Mouse (Mus musculus): ENCODE measurements around the gene Hs6st3. TPM values are rescaled to one million over a fixed set of nuclear protein-coding genes. Genes with fewer than 3 reads are reported as not detected.

Gene Hs6st3
- polyA plus RNA-seq, 1 experiment = 0.44 TPM

GRCm38 (mm10) chr14:119477836-119478235, 339.7 kb downstream of the Hs6st3 start:
- H3K27me3 ChIP-seq (ENCODE audit: control insufficient read depth, insufficient read depth, low read length) = no peaks in the 10 kb centered on the region
- H3K27ac ChIP-seq (ENCODE audit: control insufficient read depth, insufficient read depth, low read depth, low read length) = no peak overlapping the region
- H3K4me3 ChIP-seq (ENCODE audit: control insufficient read depth, low read depth, low read length) = no peak overlapping the region
- TF ChIP-seq CTCF (IDR thresholded peaks at IDR 0.05; ENCODE audit: control insufficient read depth, insufficient read depth, insufficient replicate concordance, low read depth, low read length) = no peak
- no peak for TF ChIP-seq POLR2A (IDR thresholded peaks at IDR 0.05; ENCODE audit: control insufficient read depth, low read depth, low read length)
- no peaks in the 10 kb centered on the region for H3K4me1 ChIP-seq (ENCODE audit: control insufficient read depth, insufficient read depth, low read length)
- H3K36me3 ChIP-seq (ENCODE audit: control insufficient read depth, insufficient read depth, low read length) = no peaks in the 10 kb centered on the region

GRCm38 (mm10) chr14:119488978-119489703, 351.0 kb downstream of the Hs6st3 start:
- Histone ChIP-seq H3K4me1 (ENCODE audit: control insufficient read depth, insufficient read depth, low read length) (no peaks in the 10 kb centered on the region), H3K36me3 (ENCODE audit: control insufficient read depth, insufficient read depth, low read length) (no peaks in the 10 kb centered on the region), H3K27me3 (ENCODE audit: control insufficient read depth, insufficient read depth, low read length) (no peaks in the 10 kb centered on the region), H3K4me3 (ENCODE audit: control insufficient read depth, low read depth, low read length) (no peak overlapping the region), H3K27ac (ENCODE audit: control insufficient read depth, insufficient read depth, low read depth, low read length) (no peak overlapping the region)
- TF ChIP-seq CTCF (IDR thresholded peaks at IDR 0.05; ENCODE audit: control insufficient read depth, insufficient read depth, insufficient replicate concordance, low read depth, low read length) (no peak), POLR2A (IDR thresholded peaks at IDR 0.05; ENCODE audit: control insufficient read depth, low read depth, low read length) (no peak)

- Histone ChIP-seq H3K4me3 (ENCODE audit: control insufficient read depth, low read depth, low read length) (no peak overlapping the region), H3K27me3 (ENCODE audit: control insufficient read depth, insufficient read depth, low read length) (no peaks in the 10 kb centered on the region), H3K36me3 (ENCODE audit: control insufficient read depth, insufficient read depth, low read length) (no peaks in the 10 kb centered on the region), H3K4me1 (ENCODE audit: control insufficient read depth, insufficient read depth, low read length) (no peaks in the 10 kb centered on the region), H3K27ac (ENCODE audit: control insufficient read depth, insufficient read depth, low read depth, low read length) (no peak overlapping the region)
- no peak for TF ChIP-seq POLR2A (IDR thresholded peaks at IDR 0.05; ENCODE audit: control insufficient read depth, low read depth, low read length)
- TF ChIP-seq CTCF (IDR thresholded peaks at IDR 0.05; ENCODE audit: control insufficient read depth, insufficient read depth, insufficient replicate concordance, low read depth, low read length) = no peak
These were observed 382.5 kb downstream of the Hs6st3 start for GRCm38 (mm10) chr14:119520632-119521031.

- no peaks in the 10 kb centered on the region for H3K4me1 ChIP-seq (ENCODE audit: control insufficient read depth, insufficient read depth, low read length)
- no peak overlapping the region for H3K27ac ChIP-seq (ENCODE audit: control insufficient read depth, insufficient read depth, low read depth, low read length)
- H3K4me3 ChIP-seq (ENCODE audit: control insufficient read depth, low read depth, low read length) = no peak overlapping the region
These were observed 382.9 kb downstream of the Hs6st3 start for GRCm38 (mm10) chr14:119521056-119521455.

GRCm38 (mm10) chr14:119532889-119533546, 394.9 kb downstream of the Hs6st3 start:
- no peak for TF ChIP-seq CTCF (IDR thresholded peaks at IDR 0.05; ENCODE audit: control insufficient read depth, insufficient read depth, insufficient replicate concordance, low read depth, low read length)
- TF ChIP-seq POLR2A (IDR thresholded peaks at IDR 0.05; ENCODE audit: control insufficient read depth, low read depth, low read length) = no peak
- peaks cover 3% of the 10 kb centered on the region for H3K4me1 ChIP-seq (ENCODE audit: control insufficient read depth, insufficient read depth, low read length)
- no peaks in the 10 kb centered on the region for H3K36me3 ChIP-seq (ENCODE audit: control insufficient read depth, insufficient read depth, low read length)
- no peak overlapping the region; the same call in 1 of the 2 replicates for H3K4me3 ChIP-seq (ENCODE audit: control insufficient read depth, low read depth, low read length)
- no peaks in the 10 kb centered on the region for H3K27me3 ChIP-seq (ENCODE audit: control insufficient read depth, insufficient read depth, low read length)
- H3K27ac ChIP-seq (ENCODE audit: control insufficient read depth, insufficient read depth, low read depth, low read length) = no peak overlapping the region

More at GRCm38 (mm10) chr14:119521056-119521455, 382.9 kb downstream of the Hs6st3 start:
- TF ChIP-seq CTCF (IDR thresholded peaks at IDR 0.05; ENCODE audit: control insufficient read depth, insufficient read depth, insufficient replicate concordance, low read depth, low read length) (no peak), POLR2A (IDR thresholded peaks at IDR 0.05; ENCODE audit: control insufficient read depth, low read depth, low read length) (no peak)
- H3K27me3 ChIP-seq (ENCODE audit: control insufficient read depth, insufficient read depth, low read length) = no peaks in the 10 kb centered on the region
- no peaks in the 10 kb centered on the region for H3K36me3 ChIP-seq (ENCODE audit: control insufficient read depth, insufficient read depth, low read length)

GRCm38 (mm10) chr14:119540505-119540904, 402.4 kb downstream of the Hs6st3 start:
- Histone ChIP-seq H3K36me3 (ENCODE audit: control insufficient read depth, insufficient read depth, low read length) (no peaks in the 10 kb centered on the region), H3K4me1 (ENCODE audit: control insufficient read depth, insufficient read depth, low read length) (no peaks in the 10 kb centered on the region), H3K4me3 (ENCODE audit: control insufficient read depth, low read depth, low read length) (no peak overlapping the region), H3K27ac (ENCODE audit: control insufficient read depth, insufficient read depth, low read depth, low read length) (no peak overlapping the region), H3K27me3 (ENCODE audit: control insufficient read depth, insufficient read depth, low read length) (no peaks in the 10 kb centered on the region)
- TF ChIP-seq CTCF (IDR thresholded peaks at IDR 0.05; ENCODE audit: control insufficient read depth, insufficient read depth, insufficient replicate concordance, low read depth, low read length) (no peak), POLR2A (IDR thresholded peaks at IDR 0.05; ENCODE audit: control insufficient read depth, low read depth, low read length) (no peak)

- Histone ChIP-seq H3K36me3 (ENCODE audit: control insufficient read depth, insufficient read depth, low read length) (no peaks in the 10 kb centered on the region), H3K27me3 (ENCODE audit: control insufficient read depth, insufficient read depth, low read length) (no peaks in the 10 kb centered on the region), H3K27ac (ENCODE audit: control insufficient read depth, insufficient read depth, low read depth, low read length) (no peak overlapping the region), H3K4me3 (ENCODE audit: control insufficient read depth, low read depth, low read length) (no peak overlapping the region), H3K4me1 (ENCODE audit: control insufficient read depth, insufficient read depth, low read length) (no peaks in the 10 kb centered on the region)
- TF ChIP-seq CTCF (IDR thresholded peaks at IDR 0.05; ENCODE audit: control insufficient read depth, insufficient read depth, insufficient replicate concordance, low read depth, low read length) (no peak), POLR2A (IDR thresholded peaks at IDR 0.05; ENCODE audit: control insufficient read depth, low read depth, low read length) (no peak)
These were observed 406.5 kb downstream of the Hs6st3 start for GRCm38 (mm10) chr14:119544596-119544995.
